Mouse (Mus musculus): ENCODE measurements at regions not wholly inside any gene's neighbourhood (a gene's known extent, or its start where the extent isn't known, plus 50 kb on each side); places are given as distances from the start of the nearest gene placed in this dataset.

GRCm38 (mm10) chr19:15230129-15230927, 632.5 kb upstream of the Tle4 start:
- no peak for DNase-seq (ENCODE audit: low spot score in 2 of 2)

GRCm38 (mm10) chr19:15217387-15217786, 619.5 kb upstream of the Tle4 start:
- DNase-seq (ENCODE audit: low spot score in 2 of 2): no peak

GRCm38 (mm10) chr19:15214651-15215050, 616.8 kb upstream of the Tle4 start:
- peak; percentile 30 for DNase-seq (ENCODE audit: low spot score in 2 of 2)

- DNase-seq (ENCODE audit: low spot score in 2 of 2): no peak
Measured at GRCm38 (mm10) chr19:15212881-15213280, 615.0 kb upstream of the Tle4 start.

- no peak for DNase-seq (ENCODE audit: low spot score in 2 of 2)
Measured at GRCm38 (mm10) chr19:15203039-15203438, 605.2 kb upstream of the Tle4 start.

GRCm38 (mm10) chr19:15201262-15201661, 603.4 kb upstream of the Tle4 start:
- no peak for DNase-seq (ENCODE audit: low spot score in 2 of 2)

- no peak for DNase-seq (ENCODE audit: low spot score in 2 of 2)
Measured at GRCm38 (mm10) chr19:15200792-15201191, 602.9 kb upstream of the Tle4 start.

GRCm38 (mm10) chr19:15200361-15200760, 602.5 kb upstream of the Tle4 start:
- no peak for DNase-seq (ENCODE audit: low spot score in 2 of 2)

GRCm38 (mm10) chr19:15199692-15200091, 601.8 kb upstream of the Tle4 start:
- no peak for DNase-seq (ENCODE audit: low spot score in 2 of 2)

GRCm38 (mm10) chr19:15175221-15175620, 577.4 kb upstream of the Tle4 start:
- no peak for DNase-seq (ENCODE audit: low spot score in 2 of 2)

- no peak for DNase-seq (ENCODE audit: low spot score in 2 of 2)
Measured at GRCm38 (mm10) chr19:15173301-15173700, 575.5 kb upstream of the Tle4 start.

GRCm38 (mm10) chr19:15167184-15167583, 569.3 kb upstream of the Tle4 start:
- DNase-seq (ENCODE audit: low spot score in 2 of 2): no peak

- no peak for DNase-seq (ENCODE audit: low spot score in 2 of 2)
Measured at GRCm38 (mm10) chr19:15160641-15161040, 562.8 kb upstream of the Tle4 start.

GRCm38 (mm10) chr19:15158653-15159052, 560.8 kb upstream of the Tle4 start:
- DNase-seq (ENCODE audit: low spot score in 2 of 2): peak; percentile 19 to 31

- no peak for DNase-seq (ENCODE audit: low spot score in 2 of 2)
Measured at GRCm38 (mm10) chr19:15158177-15158576, 560.3 kb upstream of the Tle4 start.

- DNase-seq (ENCODE audit: low spot score in 2 of 2): no peak
Measured at GRCm38 (mm10) chr19:15154693-15155092, 556.8 kb upstream of the Tle4 start.

GRCm38 (mm10) chr19:15146325-15146724, 548.5 kb upstream of the Tle4 start:
- DNase-seq (ENCODE audit: low spot score in 2 of 2): no peak

GRCm38 (mm10) chr19:15127122-15127521, 529.3 kb upstream of the Tle4 start:
- DNase-seq (ENCODE audit: low spot score in 2 of 2): peak in 1 of 2 experiments; percentile 12

GRCm38 (mm10) chr19:15108441-15109026, 510.7 kb upstream of the Tle4 start:
- no peak for DNase-seq (ENCODE audit: low spot score in 2 of 2)

- DNase-seq (ENCODE audit: low spot score in 2 of 2): no peak
Measured at GRCm38 (mm10) chr19:15095054-15095453, 497.2 kb upstream of the Tle4 start.

GRCm38 (mm10) chr19:15093534-15093933, 495.7 kb upstream of the Tle4 start:
- DNase-seq (ENCODE audit: low spot score in 2 of 2): no peak

GRCm38 (mm10) chr19:15080638-15081037, 482.8 kb upstream of the Tle4 start:
- DNase-seq (ENCODE audit: low spot score in 2 of 2): no peak

- no peak for DNase-seq (ENCODE audit: low spot score in 2 of 2)
Measured at GRCm38 (mm10) chr19:15057801-15058200, 459.9 kb upstream of the Tle4 start.
